Mouse (Mus musculus) kidney, postnatal 25 days (tissue): Measurements from ENCODE around the gene Med26.

ENCODE experiments used
- DNase-seq, 2 experiments: peaks; one replicate each; pipeline ENCODE4 v3.0.0; 2021; ENCODE audit warnings: mixed read lengths in 2 of 2

The Med26 gene

DNA sequence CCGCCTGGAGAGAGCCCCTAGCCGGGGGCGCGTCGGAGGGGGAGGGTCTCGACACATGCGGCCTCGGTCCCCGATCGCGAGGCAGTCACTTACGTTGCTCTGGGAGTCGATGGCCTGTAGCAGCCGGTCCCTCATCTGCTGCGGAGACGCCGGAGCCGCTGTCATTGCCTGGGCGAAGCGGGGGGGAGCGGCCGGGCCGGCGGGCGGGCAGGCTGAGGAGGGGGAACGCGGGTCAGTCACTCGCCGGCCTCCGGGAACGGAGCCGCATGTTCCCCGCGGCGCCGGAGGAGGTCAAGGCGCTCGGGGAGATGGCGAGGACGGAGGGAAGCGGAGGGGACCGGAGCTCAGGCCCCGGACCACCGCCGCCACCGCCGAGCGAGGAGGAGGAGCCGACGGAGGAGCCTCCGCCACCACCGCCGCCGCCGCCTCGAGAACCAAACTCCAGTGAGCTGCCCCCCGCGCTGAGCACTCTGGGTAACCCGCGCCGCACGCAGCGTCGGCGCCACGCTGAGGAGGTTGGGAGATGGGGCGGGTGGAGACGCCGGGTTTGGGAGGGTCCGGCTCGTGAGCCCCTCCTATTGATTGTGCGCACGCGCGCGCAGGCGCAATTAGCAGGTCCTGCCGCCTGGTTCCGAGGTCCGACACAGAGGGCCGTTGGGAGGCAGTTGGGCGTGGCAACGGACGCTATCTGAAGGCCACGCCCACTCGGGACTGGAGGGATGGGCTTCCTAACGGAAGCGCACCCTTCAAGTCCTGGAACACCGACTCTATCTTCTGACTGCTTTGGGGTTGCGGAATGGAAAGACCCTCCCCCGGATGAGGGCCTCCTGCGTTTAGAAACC lies at the start of gene Med26:
TSS of gene Med26 (minus strand) at position 469 of the 842 bp plus-strand sequence.
- peak; percentile 98 to 99 for DNase-seq

DNA sequence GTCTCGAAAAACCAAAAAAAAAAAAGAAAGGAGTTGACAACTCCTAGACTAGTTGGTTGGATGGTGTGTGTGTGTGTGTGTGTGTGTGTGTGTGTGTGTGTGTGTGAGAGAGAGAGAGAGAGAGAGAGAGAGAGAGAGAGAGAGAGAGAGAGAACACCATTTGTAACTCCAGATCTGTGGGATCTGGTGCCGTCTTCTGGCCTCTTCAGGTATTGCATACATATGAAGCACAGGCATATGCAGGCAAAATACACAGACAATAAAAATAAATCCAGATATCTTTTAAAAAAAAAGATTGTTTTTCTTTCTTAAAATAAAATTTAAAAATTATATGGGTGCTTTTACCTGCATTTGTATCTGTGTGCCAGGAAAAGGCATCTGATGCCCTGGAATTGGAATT lies 42.1 kb upstream of the Med26 start:
- DNase-seq = peak in 1 of 2 experiments; percentile 63

DNA sequence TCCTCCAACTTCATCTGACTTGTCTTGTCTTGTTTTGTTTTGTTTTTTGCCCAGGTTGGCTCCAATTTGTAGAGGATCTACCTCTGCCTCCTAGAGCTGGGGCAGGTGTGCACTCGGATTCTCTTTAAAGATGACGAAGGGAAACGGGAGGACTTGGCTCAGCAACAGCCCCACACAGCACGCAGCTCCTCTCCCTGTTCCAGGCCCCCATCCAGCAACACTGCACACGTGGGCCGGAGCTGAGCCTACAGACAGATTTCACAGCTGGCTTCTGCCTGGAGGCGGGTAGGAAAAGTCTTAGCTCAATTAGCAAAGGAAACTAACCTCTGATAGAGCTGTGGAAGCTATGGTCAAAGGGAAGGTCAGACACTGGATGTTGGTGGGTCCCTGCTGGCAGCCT lies 41.2 kb upstream of the Med26 start:
- DNase-seq = no peak

DNA sequence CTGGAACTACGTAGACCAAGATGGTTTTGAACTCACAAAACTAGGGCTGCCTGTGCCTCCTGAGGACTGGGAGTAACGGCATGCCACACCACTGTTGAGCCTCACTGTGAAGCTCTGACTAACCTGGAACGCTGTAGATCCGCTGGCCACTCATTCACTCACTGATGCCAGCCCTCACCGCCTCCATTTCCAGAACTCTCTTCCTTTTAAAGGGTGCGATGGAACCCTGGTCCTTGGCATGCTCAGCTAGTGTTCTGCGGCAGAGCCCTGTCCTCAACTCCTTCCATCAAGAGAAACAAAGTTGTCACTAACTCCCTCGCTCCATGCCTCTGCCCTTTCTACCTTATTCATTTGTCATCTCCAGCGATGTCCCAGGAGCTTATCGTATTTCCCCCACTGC lies 40.8 kb upstream of the Med26 start:
- DNase-seq = no peak

DNA sequence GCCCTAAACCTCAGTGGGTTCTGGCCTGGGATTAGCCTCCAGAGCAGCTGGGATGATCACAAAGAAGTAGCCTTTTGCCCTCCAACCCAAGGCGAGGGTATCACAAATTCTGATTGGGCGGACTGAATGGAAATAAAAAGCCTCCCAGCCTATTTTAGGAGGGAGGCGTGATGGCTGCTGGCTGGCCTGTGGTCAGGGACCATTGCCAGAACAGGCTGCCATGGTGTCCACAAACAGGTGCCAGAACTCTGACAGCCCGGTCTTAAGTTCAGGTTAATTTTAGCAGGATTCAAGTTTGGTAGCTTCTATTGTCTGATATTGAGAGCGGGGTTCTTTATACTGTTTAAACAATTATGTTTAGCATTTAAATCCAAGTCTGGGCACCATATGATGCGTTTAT lies 39.7 kb upstream of the Med26 start:
- no peak for DNase-seq

DNA sequence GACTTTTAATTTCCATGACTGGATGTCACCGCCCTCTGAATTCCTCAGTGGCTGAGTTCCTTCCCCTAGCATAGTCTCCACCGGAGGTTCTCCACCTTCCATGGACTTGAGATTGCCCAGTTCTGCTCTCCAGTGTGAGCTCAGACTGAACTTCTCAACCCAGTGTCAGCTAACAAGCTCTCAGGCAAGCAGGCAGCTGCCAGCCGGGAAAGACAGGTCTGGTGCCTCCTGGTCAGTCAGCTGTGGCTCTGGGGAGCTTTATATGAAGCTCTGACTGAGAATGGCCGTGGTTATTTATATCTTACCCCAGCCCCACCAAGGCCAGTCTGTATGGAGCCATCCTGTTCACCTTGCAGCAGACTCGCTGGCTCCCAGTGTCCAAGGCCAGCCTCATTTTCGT lies 36.3 kb upstream of the Med26 start:
- DNase-seq = no peak

DNA sequence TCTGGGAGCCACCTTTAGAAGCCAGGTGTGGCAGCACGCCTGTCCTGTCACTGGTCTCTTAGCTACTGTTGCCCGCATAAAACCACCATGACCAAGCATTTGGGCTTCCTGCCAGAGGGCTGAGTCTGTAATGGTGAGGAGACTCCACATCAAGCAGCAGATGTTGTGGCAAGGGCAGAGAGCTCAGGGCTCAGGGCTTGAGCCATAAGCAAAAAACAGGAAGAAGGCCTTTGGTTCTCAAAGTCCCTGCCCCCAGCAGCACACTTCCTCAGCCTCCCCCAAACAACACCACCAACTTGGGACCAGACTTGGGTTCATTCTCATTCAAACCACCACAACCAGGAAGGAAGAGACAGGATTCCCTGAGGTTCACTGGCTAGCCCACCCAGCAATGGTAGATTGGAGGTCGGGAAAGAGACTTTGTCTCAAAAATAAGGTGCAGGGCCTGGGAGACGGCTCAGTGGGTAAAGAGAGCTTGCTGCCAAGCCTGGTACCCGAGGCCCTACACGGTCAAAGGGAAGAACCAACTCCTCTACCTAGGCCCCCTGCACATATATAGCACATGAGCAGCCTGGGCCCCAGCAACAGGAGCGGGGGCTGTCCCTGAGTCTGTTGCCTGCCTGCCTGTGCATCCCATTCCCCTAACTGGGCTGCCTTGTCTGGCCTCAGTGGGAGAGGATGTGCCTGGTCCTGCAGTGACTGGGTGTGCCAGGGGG lies 35.1 kb upstream of the Med26 start:
- DNase-seq = peak; percentile 47 to 50

DNA sequence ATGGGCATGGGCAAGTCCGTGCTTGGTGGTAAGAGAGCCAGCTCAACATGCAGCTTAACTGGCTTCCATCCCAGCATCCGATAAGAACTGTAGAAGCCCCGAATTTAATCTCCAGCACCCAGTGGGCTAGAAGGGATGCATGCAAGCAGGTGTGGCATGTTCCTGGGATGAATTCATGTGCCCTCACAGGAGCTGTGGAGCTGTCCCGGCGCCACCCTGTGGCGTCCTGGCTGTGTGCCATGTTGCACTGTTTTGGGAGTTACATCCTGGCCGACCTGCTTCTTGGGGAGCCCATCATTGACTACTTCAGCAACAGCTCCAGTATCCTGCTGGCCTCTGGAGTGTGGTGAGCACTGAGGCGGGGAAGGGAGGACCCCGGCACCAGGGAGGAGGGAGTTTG lies 31.3 kb upstream of the Med26 start:
- DNase-seq = no peak

DNA sequence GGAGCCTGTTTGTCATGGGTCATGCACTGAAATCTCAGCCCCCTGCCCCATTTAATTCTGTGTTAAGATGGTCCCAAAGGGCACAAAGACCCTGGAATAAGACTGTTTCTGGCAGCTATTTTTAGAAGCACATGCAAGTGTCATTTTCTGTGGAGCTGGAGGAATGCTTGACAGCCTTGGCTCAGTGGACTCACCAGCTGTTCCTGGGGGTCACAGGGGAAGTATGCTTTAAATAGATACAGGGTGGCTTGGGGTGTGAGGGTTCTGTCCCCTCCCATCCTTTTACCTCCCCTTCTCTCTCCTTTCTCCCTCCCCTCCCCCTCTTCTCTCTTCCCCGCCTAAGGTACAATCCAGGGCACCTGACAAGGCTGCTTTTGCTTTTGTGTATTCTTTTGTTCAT lies 29.9 kb upstream of the Med26 start:
- no peak for DNase-seq

DNA sequence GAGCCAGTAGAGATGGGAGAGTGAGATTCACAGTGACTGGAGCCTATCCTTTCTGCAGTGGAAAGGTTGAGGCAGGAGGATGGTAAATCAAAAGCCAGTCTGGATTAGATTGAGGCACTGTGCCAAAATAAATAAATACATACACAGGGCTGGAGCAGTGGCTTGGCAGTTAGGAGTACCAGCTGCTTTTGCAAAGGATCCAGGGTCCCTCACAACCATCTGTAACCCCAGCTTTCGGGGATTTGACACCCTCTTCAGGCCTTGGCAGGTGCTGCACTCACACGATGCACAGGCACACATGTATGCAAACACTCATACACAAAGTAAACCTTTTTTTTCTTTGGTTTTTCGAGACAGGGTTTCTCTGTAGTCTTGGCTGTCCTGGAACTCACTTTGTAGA lies 29.2 kb upstream of the Med26 start:
- DNase-seq = no peak

DNA sequence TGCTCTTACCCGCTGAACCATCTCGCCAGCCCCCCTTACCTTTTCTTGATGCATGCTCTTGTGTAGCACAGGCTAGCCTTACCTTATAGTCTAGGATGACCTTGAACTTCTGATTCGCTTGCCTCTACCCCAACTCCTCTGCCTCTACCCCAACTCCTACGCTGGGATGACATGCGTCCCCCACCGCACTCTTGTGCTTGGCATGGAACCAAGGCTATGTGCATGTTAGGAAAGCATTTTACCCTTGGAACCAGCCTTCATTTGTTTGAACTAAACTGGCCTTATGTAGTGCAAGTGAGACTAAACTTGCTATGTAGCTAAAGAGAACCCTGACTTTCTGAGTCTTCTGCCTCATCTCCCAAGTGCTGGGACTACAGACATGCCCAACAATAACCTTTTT lies 27.8 kb upstream of the Med26 start:
- DNase-seq = no peak

DNA sequence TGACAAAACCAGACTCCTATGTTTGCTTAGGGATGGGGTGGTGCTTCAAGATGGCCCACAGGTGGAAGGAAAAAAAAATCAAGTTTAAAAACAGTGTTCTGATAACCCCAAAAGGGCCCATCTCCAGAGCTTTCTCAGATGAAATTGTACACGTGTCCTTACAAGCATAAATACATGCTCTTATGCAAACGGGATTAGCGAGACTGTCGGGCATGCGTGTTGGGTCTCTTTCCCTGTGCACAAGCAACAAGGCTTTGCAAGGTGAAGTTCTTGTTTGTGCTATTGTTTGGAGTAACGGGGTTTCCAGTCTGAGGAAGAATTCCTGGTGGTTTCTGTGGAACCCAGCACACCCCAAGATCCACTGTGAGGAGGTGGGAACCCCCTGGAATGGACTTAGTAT lies 25.4 kb upstream of the Med26 start:
- DNase-seq = no peak

DNA sequence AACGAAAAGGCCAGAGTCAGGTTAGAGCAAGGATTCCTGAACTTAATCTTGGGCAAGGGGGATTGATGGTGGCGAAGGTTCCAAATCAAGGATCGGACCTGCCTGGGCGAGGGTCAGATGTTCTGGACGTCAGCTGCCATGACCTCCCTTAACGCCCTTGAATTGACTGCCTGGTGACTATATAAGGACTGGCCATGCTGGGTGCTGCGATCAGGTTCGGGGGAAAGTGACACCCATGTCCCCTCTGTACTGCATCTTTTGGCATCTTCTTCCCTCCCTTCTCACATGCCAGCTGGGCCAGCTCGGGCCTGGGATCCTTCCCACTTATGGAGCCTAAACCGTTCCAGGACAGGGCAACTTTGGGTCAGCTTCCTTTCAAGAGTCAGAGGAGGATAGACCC lies 24.4 kb upstream of the Med26 start:
- DNase-seq = no peak

DNA sequence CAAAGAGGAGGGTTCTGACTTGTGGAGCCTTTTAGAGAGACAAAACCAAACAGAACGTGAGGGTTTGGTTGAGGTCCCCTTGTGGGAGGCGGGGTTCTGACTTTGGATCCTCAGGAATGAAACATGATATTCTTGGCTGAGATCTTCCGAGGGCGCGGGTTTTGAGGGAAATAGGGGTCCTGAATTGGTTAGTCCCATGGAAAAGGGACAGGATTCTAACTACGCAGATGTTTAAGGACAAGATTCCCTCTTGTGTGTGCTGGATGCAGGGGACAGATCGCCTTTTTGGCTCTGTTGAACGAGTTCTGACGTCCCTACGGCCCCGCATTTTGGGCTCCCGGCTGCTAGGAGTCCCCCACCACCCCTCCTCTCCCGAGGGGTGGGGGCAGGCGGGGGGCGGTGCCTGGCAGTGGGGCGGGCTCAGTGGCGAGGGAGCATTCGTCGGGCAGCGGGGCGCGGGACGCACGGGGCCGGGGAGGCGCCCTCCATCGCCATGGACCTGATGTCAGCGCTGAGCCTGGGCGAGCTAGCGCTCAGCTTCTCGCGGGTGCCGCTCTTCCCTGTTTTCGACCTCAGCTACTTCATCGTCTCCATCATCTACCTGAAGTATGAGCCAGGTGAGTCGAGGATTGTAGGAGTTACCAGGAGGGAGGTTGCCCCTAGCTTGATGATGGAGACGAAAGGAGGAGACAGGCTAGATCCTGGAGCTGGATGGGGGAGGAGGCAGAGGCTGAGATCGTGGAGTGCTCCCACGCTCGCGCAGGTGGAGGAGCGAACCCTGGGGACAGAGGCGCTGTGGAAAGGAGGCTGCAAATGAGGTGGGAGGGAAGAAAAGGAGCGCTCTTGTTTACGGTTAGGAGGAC lies 23.8 kb upstream of the Med26 start, which contains the start of gene Tmem38a:
TSS of gene Tmem38a (plus strand) at position 445 of the 863 bp plus-strand sequence.
- peak; percentile 76 to 90 for DNase-seq

DNA sequence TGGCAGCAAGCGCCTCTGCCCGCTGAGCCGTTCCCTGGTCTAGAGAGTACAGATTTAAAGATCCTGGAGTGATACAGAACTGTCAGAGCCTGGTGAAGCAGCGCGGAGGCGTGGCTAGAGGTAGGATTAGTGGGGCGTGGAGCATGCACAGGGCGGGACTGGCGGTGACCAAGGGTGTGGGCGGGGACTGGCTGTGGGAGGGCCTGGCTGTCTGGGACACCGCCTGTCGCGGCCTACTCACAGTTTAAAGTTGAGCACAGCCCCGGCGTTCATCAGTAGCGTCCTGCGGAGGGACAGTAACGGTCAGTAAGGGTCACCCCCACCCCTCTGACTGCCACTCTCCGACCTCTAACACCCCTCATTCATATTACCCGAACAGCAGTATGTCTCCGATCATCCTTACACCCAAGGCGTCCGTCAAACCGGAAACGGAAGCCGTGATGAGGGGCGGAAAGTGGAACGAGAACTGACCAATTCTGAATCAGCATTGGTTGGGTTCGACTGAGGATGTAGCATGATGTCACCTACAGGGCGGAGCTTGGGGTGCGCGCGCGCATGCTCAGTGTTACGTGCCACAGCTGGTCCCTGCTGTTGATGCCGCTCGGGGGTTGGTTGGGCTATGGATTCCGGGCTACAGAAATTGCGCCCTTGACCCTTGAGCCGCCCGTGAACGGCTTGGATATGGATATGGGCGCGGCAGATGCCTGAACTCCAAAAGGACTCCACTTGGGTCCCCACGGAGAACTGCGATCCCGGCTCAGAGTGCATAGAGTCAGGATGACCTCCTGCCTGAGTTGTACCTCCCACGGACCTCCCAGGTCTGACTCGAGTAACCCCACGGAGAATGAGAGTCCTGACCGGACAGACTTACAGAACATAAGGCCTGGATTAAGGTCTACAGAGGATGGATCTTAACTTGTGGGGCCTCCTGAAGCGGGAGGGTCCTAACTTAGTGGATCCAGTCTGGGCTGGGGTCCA lies 22.9 kb upstream of the Med26 start, which contains the start of gene Smim7:
TSS of gene Smim7 (minus strand) at position 456 of the 978 bp plus-strand sequence.
- DNase-seq = peak; percentile 99

DNA sequence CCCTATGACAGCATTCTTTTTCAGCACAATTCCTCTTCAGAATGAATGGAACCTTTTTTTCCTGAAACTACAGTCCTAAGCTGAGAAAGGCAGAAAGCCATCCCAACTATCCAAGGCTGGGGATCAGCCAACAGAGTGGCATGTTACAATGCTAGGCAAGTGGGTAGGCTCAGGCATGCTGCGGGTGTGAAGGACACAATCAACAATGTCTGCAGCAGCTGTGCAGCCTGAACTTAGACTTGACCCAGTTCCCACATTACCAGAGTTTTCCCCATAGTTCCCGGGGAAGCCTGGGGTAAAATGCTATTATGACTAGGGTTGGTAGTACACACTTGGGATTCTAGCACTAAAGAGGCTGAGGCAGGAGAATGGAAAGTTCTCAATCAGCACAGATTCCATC lies 17.9 kb upstream of the Med26 start:
- DNase-seq = no peak

DNA sequence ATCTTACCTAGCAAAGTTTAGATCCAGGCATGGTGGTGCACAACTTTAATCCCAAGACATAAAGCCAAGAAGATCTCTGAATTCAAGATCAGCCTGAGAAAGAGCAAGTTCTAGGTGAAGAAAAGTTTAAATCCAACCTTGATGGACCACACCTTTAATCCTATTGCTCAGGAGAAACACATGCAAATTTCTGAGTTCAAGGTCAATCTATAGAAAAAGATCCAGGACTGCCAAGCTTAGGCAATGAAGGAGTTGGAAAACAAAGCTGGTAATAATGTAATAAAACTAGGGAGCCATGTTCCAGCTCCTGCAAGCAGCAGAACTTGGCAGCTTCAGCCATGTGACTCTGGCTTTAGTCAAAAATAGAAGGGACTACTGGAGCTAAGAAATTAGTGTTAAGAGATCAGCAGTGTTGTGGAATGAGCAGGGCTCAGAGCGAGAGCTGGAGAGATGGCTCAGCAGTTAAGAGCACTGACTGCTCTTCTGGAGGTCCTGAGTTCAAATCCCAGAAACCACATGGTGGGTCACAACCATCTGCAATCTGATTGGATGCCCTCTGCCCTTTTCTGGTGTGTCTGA lies 13.1 kb upstream of the Med26 start:
- DNase-seq = no peak

DNA sequence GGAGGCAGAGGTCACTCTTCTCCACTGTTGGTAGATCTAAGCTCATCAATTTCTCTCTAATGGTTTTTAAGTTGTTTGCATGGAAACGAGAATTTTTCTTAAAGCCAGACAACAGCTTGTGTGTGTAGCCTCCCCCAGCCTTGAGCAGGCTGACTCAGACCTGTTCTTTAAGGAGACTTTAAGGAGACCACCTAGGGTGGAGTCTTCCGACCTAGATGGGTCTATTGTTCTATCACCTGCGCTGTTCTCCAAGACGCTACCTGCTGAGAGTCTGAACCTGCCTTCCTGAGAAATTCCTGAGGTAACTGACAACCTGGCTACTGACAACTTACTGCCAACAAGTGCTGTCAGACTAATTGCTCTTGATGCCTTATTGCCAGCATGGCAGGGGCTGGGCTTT lies 7.7 kb upstream of the Med26 start:
- no peak for DNase-seq

DNA sequence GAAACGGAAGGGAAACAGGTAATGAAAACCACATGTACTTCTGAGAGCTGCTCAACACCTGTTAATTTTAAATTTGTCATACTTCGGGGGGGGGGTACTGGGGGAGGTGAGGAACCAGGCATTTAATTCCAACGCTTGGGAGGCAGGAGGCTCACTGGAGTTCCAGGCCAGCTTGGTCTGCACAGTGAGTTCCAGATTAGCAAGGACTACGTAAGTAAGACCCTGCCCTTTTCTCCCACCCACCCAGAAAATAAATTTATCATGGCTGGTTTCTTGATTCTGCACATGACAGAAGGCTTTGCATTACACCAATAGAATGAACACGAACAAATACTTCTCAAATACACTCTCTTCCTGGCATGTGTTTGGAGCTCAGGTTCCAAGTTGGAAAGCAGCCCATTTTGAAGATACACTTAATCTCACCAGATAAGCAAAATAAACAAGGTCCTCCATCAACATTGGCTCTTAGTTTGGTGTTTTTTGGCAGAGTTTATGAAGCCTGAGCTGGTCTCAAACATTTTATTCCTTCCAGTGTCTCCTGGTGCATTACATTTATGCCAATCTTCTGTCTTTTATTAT lies 1.3 kb upstream of the Med26 start:
- DNase-seq = no peak

DNA sequence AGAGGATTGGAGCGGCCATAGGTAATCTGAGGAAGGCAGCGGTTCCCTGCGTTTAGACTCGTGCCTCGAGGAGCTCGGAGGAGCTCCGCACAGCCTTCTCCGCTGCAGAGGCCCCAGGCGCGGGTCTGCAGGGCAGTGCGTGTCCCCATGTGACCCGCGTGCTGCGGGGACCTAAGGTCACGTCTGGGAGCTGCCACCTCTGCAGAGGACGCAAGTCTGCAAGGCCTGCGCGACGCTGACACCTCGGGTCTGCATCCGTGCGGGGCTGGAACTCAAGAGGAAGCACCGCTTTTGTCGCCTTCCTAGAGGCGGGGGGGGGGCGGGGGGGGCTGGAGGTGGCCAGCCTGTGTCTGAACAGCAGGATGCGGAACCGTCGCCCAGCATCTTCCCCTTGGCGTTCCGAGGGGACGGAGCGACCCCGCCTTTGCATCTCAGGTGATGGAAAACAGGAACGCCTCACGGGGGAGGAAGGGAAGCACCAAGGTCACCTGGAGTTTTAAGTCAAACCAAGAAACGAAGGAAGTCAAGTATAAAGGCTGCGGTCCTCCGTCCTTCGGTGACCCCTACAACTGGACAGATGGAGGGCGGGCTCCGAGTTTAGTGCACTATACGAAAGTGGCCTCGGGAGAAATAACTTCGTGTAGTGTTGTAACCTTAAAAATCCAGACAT lies 709 bp upstream of the Med26 start:
- DNase-seq = peak in 1 of 2 experiments; percentile 78
